Mouse (Mus musculus): ENCODE data around the gene Prtn3.
A peak's percentile ranks its signal among the peaks of the same experiment; 100 is the strongest.

Prtn3 gene

DNA sequence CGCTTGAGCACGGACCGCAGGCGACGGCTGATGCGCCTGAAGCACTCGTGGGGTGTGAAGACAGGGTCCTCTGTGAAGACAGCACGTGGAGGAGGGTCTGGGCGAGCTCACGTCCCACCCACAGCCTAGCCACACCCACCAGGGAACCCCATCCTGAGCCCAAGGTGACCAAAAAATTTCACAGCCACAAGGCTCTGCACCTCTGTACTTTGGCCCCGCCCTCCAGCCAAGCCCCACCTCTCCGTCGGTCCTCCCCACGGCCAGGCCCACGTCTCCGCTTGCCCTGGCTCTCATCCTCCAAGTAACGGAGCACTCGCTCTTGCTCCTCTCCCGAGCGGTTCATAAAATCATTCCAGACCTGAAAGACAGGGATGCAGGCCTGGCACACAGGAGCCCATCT, 38.1 kb downstream of the Prtn3 start:
- no peak for DNase-seq

- no peak for DNase-seq
Measured at GRCm38 (mm10) chr10:79914131-79914947, 40.1 kb downstream of the Prtn3 start.

DNA sequence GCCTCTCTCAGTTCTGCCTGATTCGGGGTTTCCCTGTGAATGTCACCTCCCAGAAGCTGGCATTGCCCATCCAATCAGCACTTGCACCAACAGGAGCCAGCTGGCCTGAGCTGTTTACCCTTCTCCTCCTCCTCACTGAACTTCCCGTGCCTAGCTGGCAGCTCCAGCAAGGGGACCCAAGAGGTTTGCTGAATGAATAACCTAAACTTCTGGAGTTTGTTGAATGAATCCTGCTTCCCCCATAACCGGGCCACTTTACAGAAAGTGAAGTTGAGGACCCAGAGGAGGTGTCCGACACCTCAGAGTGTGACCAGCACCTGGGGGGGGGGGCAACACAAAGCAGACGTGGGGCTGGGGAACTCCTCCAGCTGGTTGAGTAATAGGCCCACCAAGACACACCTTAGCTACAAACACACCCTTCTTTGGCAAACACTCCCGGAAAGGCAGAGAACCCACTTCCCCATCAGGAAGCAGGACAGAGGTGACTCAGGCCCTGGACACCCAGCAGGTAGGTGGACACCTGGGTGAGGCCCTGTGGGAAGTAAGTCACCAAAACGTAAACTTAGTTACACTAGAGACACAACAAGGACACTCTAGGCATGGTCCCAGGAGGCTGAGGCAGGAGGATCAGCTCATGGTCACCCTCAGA, 40.8 kb downstream of the Prtn3 start:
- no peak for DNase-seq

DNA sequence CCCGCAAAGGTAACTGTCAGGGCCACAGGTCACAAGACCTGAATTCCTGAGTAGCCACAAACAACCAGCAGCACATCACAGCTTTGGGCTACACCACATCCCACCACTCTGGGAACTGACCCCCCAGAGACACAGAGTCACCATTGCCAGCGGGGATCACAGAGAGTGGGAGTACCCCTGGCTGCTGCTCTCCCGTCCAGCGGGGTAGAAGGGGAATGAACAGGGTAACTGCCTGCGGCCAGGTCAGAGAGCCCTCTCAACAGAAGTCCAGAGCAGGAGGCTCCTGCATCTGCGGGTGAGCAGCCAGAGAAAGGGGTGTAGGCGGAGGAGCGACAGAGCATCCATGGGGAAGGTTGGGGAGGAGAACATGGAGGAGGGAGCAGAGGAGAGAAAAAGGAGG, 41.8 kb downstream of the Prtn3 start:
- DNase-seq = no peak

- peak; percentile 84 for DNase-seq
Measured at GRCm38 (mm10) chr10:79916808-79917531, 42.7 kb downstream of the Prtn3 start, which contains the start of gene Kiss1r. Gene Kiss1r (plus strand): TSS chr10:79916971.

- no peak for DNase-seq
Measured at GRCm38 (mm10) chr10:79917532-79918100, 43.3 kb downstream of the Prtn3 start.

DNA sequence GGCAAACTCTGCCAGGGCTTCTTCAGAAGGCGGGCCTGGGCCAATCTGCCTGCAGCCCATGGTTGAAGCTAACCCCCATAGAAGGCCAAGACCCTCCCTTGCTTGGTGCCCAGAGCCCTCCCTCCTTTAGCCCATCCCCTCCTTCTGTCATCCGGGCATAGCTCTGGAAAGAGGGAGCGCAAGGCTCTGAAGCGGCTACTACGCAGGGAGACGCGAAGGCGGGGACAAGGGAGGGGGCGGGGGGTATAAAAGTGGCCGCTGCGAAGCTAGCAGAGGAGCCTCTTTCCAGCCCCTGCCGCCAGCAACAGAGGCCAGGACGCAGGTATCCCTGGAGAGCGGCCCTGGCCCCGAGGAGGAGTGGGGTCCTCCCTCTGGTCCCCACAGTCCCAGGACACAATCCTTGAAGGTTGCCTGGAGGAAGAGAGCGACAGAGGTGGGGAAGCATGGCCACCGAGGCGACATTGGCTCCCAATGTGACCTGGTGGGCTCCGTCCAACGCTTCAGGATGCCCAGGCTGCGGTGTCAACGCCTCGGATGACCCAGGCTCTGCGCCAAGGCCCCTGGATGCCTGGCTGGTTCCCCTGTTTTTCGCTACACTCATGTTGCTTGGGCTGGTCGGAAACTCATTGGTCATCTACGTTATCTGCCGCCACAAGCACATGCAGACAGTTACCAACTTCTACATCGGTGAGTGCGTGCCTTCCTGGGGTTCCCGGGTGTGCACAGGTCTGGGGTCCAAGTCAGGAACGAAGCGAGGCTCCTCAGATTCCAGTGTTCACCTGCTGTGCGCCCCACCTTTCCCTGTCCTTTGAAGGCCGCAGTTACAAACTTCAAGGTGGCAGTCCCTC, 44.2 kb downstream of the Prtn3 start:
- no peak for DNase-seq

DNA sequence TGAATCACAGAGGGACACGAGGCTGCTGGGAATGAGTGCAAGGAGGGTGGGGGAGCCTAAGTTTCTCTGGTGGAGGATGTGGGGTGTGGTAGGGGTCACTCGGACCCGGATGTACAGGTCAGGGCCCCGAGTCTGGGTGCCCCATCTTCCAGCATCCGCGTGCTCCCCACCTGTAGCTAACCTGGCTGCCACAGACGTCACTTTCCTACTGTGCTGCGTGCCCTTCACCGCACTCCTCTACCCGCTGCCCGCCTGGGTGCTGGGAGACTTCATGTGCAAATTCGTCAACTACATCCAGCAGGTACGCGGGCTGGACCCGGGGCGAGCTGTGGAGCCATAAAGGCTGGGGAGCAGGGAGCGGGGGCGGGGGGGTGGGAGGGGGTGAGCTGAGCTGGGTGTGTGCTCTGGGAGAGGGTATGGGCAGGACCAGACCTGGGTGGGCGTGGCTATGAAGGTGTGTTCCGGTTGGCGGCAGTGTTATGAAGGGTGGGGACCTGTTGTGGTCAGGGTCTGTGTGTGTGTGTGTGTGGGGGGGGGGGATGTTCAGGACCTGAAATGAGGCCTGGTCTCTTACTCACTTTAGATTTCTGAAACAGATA, 45.1 kb downstream of the Prtn3 start:
- DNase-seq = no peak

GRCm38 (mm10) chr10:79920056-79920890, 46.0 kb downstream of the Prtn3 start:
- no peak for DNase-seq

DNA sequence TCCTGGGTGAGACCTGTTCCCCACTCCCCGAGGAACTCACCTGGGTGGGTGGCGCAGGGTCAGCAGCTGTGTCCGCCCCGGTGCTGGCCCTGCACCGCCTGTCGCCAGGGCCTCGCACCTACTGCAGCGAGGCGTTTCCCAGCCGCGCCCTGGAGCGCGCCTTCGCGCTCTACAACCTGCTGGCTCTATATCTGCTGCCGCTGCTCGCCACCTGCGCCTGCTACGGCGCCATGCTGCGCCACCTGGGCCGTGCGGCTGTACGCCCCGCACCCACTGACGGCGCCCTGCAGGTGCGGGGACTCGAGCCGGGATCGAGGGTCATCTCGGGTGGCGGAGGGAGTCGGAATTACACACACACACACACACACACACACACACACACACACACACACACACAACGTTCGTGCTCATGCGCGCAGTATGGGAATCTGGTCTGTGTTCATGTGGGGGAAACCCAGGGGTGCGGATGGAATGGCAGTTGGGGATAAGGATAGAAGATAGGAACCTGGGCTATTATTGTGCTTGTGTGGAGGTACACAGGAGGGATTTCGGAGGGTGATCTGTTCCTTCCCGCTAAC, 46.8 kb downstream of the Prtn3 start, which contains the start of gene R3hdm4:
Gene R3hdm4, minus strand, starts transcription at position 251 of the 578 bp plus-strand sequence.
- no peak for DNase-seq

- DNase-seq = no peak
Measured at GRCm38 (mm10) chr10:79921572-79921971, 47.3 kb downstream of the Prtn3 start.

- DNase-seq = peak; percentile 97
Measured at GRCm38 (mm10) chr10:79924998-79925784, 50.9 kb downstream of the Prtn3 start.

DNA sequence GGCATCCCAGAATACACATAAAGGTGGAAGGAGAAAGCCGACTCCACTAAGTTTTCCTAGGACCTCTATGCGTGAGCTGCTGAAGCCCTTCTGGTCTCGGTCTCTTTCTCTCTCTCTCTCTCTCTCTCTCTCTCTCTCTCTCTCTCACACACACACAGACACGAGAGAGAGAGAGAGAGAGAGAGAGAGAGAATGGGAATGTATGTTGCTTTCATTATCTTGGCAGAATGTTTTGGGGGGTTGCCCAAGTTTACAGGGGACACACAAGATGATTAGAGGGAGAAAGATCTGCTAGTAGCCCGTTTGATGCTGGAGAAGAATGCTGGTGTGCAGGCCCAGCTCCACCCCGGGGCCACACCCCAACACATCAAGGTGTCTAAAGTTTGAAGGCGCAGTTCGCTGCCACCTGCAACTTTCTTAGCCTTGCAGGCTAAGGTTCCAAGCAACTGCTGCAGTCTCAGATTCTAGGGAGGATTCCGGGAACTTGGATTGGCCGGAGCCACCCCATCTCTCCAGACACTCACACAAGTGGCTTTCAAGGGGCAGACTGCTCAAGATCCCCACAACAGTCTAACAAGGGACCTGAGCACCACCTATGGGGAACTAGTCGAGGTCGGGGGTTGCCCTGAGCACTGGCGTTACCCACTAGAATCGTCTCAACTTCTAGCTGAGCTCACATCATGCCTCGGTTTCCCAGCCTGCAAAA, 51.7 kb downstream of the Prtn3 start:
- DNase-seq = no peak

- DNase-seq = peak; percentile 91
Measured at GRCm38 (mm10) chr10:79926491-79927323, 52.4 kb downstream of the Prtn3 start, which contains the start of gene Arid3a. Gene Arid3a (plus strand): TSS chr10:79927043.

DNA sequence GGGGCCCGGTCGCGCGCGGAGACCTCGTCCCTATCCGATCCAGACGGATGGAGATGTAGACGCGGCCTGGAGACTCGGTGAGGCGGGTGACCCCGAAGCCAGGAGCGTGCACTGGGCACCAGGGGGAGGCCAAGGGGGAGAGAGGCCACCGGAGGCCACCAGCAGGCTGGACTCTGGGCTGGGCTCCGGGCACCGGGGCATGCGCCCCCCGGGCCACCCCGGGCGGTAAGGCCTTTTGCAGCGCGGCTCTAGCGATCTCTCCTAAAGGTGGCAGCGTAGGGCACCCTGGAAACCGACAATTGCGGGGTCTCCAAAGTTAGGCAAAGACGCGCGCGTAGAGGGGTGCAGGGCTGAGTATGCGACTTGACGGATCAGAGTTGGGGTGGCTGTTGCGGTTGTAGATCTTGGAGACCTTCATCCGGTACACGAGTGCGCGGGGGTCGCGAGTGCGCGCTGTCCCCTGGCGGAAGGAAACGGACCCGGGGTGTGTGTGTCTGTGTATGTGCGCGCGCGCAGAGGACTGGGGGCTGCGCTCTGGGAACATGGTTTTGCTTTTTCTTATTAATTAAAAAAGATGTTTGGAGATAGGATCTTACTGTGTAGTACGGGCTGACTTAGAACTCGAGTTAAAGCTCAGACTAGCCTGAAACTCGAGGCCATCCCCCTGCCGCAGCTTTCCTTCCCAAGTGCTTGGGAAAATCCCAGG, 53.2 kb downstream of the Prtn3 start:
- peak; percentile 62 for DNase-seq

DNA sequence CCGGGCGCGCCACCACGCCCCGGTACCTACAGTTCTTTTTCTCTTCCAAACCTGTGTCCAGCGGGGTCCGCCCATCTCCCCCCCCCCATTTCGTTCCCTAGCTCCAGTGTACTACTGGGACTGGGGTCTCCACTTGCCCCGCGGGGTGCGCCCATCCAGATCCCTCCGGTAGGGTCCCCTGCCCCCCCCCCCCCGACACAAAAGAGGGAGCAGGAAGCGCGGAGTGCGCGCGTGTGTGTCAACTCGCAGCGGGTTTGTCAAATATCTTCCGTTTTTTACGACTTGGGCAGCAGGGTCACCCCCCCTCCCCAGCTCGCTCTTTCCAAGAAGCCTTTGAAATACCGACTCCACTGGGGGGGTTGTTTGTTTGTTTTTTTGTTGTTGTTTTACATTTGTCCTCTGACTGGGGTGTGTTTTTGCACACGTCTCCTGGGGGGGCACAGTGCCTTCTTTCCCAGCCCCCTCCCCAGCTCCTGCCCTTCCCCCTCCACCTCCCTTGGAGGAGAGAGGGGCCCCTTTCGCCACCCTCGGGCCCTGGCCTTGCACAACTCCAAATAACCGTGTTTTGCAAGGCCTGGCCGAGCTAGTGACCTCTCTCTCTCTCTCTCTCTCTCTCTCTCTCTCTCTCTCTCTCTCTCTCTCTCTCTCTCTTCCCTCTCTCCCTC, 53.9 kb downstream of the Prtn3 start:
- peak; percentile 46 for DNase-seq
